Mouse (Mus musculus) forelimb bud, embryonic 11.5 days (tissue): ENCODE data around the gene Rln1.

Source experiments
- DNase-seq: peaks from one replicate; pipeline ENCODE4 v3.0.0-alpha.2; 2012; ENCODE audit warnings: low read depth, low spot score

Rln1 gene

DNA sequence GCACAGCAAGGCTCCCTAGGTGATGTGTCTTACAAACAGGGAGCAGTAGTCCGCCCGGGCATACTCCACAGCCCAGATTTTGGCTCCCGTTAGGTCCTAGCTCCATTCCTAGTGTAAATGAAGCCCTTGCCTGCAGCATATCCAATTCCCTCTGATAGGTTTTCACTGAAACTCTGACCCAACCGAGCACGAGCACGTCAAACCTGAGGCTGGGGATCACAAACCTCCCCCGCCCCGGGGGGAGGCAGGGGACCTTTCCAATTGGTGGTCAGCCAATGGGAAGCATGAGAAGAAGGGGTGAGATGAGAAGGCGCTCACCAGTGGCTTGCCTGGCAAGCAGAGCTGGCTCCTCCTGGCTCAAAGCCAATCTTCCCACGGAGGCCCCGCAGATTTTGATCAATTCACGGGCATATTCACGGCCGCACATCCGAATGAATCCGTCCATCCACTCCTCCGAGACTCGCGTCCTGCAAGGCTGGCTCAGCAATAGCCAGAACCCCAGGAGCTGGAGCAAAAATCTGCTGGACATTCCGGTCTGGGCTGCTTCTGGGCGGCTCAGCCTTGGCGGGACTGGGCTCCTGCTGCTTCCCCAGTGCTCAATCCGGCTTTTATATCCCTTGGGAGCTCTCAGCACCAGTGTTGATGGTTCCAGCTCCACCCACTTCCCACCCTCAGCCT lies at the start of gene Rln1:
Gene Rln1 (minus strand): TSS at position 603 of the 678 bp plus-strand sequence.
- peak; percentile 61 for DNase-seq

DNA sequence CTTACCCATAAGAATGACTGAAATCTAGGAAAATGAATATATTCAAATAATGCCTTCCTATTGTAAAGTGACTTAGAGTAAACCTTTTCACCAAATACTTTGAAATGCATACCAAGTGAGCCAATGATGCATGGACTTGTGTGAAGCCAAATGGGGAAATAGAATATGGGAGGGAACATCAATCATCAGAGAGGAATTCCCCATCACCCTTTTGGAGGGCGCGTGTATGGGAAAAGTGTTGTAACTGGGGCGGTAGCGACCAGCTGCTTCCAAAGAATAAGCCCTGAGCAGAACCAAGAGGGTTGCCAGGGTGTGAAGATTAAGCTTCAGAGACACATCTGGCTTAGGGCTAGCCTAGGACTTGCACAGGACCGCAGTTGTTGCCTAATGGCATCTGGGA lies 48.9 kb upstream of the Rln1 start:
- no peak for DNase-seq

DNA sequence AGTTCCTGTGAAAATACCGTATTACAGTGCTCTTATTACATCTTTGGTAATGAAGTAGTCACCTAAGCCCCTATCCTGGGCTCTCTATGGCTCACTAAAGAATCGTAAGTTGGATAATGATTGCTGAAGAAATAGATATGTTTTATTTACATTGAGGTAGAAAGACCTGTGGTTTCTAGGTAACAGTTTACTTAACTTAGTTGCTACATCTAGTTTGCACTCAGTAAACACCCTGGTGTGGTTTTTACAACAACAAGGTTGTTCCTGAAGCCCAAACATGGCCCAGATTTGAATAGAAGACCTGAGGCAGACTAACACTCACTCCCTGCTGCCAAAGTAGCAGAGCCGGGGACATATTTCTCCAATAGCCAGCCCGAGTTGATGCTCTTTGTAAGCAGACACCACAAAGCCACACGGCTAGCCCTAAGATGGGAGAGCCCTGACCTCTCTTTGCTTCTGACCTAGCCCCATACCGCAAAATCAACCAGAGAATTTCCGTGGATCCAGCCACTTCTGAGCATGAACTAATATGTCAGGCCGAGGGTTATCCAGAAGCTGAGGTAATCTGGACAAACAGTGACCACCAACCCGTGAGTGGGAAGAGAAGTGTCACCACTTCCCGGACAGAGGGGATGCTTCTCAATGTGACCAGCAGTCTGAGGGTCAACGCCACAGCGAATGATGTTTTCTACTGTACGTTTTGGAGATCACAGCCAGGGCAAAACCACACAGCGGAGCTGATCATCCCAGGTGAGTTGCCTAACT lies 45.6 kb upstream of the Rln1 start:
- no peak for DNase-seq

DNA sequence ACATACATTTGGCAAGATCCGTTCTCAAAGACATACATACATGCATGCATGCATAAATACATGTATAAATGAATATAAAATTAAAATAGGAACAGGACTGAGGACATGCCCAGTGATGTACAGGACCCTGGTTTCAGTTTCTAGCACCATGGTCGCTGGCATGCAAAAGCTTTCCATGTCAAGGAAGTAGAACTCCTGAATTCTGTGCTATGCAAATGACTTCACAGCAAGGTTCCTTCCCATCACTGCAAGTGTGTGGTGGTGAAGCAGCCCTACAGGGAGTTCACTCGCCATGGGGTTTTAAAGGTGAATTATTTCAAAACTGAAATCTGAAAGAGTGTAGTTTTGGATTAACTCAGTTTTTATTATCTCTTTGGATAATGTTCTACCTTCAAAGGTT lies 41.9 kb upstream of the Rln1 start:
- no peak for DNase-seq

DNA sequence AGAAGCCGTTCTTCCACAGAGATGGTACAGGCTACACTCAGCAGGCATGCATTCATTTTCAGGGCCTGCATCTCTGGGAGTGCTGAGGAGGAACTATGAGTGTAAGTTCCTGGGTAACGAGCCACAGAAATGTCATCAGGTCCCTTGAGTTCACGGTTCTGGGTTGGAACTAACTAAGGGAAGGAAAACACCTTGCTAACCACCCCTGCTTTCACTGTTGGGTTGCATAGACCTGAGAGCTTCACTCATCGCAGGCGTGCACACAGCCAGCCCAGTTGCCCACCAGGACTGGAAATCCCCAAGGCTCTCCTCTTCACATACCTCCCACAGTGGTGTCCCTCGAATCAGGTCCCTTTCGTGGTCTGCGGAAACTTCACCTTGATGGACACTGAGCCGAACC lies 40.5 kb upstream of the Rln1 start:
- no peak for DNase-seq

- DNase-seq: no peak
These were observed 39.0 kb upstream of the Rln1 start for GRCm38 (mm10) chr19:29373438-29373837.

DNA sequence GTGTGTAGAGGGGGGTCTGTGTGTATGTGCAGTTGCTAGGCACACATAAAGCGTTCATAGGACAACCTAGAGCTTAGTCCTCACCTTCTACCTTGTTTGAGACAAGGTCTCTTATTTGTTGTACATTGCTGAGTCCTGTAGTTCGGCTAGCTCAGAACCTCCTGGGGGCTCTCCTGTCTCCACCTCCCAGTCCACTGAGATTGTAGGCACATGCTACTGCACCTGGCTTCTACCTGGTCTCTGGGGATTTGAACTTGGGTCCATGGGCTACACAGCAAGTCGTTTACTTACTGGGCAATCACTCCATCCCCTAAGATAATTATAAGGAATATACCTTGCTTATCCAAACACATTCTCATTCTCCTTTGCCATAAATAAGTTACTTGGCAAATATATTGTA lies 38.2 kb upstream of the Rln1 start:
- DNase-seq: no peak

- no peak for DNase-seq
These were observed 37.7 kb upstream of the Rln1 start for GRCm38 (mm10) chr19:29372138-29372537.

DNA sequence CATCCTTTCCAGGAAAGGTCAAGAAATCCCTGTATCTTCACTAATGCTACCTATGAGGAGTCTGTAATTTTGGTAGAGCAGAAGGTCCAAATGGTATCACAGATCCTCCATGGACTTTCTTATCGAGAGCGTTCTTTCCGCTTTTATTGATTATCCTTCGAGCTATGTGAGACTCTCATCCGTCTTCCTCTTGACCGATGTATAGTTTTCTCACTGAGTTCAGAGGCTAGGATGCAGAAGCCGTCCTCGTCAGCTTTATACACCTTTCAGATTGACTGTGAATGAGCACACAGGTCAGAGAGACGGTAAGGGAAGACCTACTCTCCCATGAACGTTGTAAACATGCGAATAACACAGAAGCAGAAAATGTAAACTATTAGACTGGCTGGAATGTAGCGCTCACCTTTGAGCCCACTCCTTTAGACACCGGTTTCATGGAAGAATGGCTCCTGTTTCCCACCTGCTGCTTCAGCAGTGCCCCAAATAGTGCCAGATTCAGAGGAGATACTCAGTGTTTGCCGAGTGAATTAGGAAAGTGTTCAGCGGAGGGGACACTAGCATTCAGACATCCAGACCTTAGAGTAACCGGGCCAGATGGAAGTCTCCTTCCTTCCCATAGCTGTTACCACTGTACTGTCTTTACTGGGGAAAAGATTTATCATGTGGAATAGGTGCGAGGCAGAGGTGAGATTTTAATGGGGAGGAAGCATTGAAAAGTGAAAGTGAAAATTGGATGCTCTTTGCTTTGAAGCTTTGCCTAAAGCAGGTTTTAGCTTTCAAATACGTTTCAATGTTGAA lies 37.0 kb upstream of the Rln1 start:
- DNase-seq: no peak

DNA sequence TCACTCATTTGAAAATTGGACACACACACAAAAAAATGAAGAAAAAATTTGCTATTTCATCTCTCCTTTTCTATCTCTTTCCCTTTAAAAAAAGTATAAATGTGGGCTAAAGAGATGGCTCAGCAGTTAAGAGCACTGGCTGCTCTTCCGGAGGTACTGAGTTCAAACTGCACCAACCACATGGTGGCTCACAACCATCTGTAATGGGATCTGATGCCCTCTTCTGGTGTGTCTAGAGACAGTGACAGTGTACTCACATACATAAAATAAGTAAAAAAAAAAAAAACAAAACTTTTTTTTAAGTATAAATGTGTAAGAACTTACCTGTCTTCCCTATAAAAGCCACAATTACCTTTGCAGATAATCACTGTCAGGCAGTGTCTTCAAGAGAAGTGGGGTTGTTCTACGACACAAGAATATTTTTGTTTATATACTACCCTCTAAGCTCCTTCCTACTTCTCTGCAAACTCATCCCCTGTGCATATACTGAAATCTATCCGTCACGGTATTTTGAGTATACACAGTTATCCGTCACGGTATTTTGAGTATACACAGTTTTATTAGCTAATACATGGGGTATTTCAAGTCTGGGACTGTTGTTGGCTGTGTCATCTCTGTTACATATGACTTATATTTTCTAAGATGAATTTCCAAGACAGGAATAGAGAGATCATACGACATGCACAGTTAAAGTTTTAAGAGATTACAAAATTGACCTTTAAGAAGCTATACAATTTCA lies 36.2 kb upstream of the Rln1 start:
- no peak for DNase-seq

GRCm38 (mm10) chr19:29370112-29370511 lies 35.6 kb upstream of the Rln1 start:
- DNase-seq: no peak

- no peak for DNase-seq
These were observed 34.3 kb upstream of the Rln1 start for GRCm38 (mm10) chr19:29368671-29369309.

- no peak for DNase-seq
These were observed 33.6 kb upstream of the Rln1 start for GRCm38 (mm10) chr19:29368041-29368440.

GRCm38 (mm10) chr19:29366969-29367622 lies 32.6 kb upstream of the Rln1 start, which contains the start of the genes Plgrkt and Cd274:
TSS of gene Plgrkt (minus strand) at chr19:29367390.
TSS of gene Cd274 (plus strand) at chr19:29367455.
- peak; percentile 32 for DNase-seq

- no peak for DNase-seq
These were observed 31.9 kb upstream of the Rln1 start for GRCm38 (mm10) chr19:29366226-29366968.

GRCm38 (mm10) chr19:29365105-29365504 lies 30.6 kb upstream of the Rln1 start:
- no peak for DNase-seq

GRCm38 (mm10) chr19:29364076-29364475 lies 29.6 kb upstream of the Rln1 start:
- DNase-seq: no peak

GRCm38 (mm10) chr19:29363557-29363956 lies 29.1 kb upstream of the Rln1 start:
- DNase-seq: no peak

GRCm38 (mm10) chr19:29362173-29362930 lies 27.9 kb upstream of the Rln1 start:
- no peak for DNase-seq
